Mouse (Mus musculus) limb, embryonic 14.5 days (tissue): ENCODE measurements at regions not wholly inside any gene's neighbourhood (a gene's known extent, or its start where the extent isn't known, plus 50 kb on each side); places are given as distances from the start of the nearest gene placed in this dataset.

Source experiments
- ATAC-seq: fragments of 200-750 bp; cut with Nextera tagmentation; 2 replicates; pipeline ENCODE4 v1.8.0; 2017; ENCODE audit warnings: low read depth, moderate number of reproducible peaks, moderate TSS enrichment; ENCODE audit not compliant: low FRiP score
- DNase-seq: peaks from one replicate; pipeline ENCODE4 v3.0.0-alpha.2; 2015; ENCODE audit warnings: low spot score
- H3K27ac ChIP-seq: fragments of 300-500 bp; sonication (generic); replicated peaks from 2 replicates; pipeline ENCODE4 v1.5.1; 2014; ENCODE audit warnings: low read depth, mild to moderate bottlenecking, low read length, moderate library complexity, mixed read lengths
- H3K27me3 ChIP-seq: fragments of 300-500 bp; sonication (generic); 2 replicates; pipeline ENCODE4 v1.6.1; 2014; ENCODE audit warnings: low read length, mixed read lengths; ENCODE audit not compliant: control insufficient read depth, insufficient read depth
- H3K36me3 ChIP-seq: fragments of 300-500 bp; sonication (generic); 2 replicates; pipeline ENCODE4 v1.6.1; 2014; ENCODE audit warnings: mild to moderate bottlenecking, low read length, moderate library complexity, mixed read lengths; ENCODE audit not compliant: control insufficient read depth, insufficient read depth
- H3K4me1 ChIP-seq: fragments of 300-500 bp; sonication (generic); 2 replicates; pipeline ENCODE4 v1.6.1; 2014; ENCODE audit warnings: antibody characterized with exemption, low read length, mixed read lengths; ENCODE audit not compliant: control insufficient read depth, insufficient read depth
- H3K4me2 ChIP-seq: fragments of 300-500 bp; sonication (generic); replicated peaks from 2 replicates; pipeline ENCODE4 v1.6.1; 2014; ENCODE audit warnings: low read depth, mild to moderate bottlenecking, low read length, moderate library complexity; ENCODE audit not compliant: severe bottlenecking
- H3K4me3 ChIP-seq: fragments of 300-500 bp; sonication (generic); replicated peaks from 2 replicates; pipeline ENCODE4 v1.5.1; 2014; ENCODE audit warnings: low read length
- H3K9ac ChIP-seq: fragments of 300-500 bp; sonication (generic); 2 replicates; pipeline ENCODE4 v1.6.1; 2014; ENCODE audit warnings: mild to moderate bottlenecking, low read depth, low read length, moderate library complexity; ENCODE audit not compliant: severe bottlenecking
- H3K9me3 ChIP-seq: fragments of 300-500 bp; sonication (generic); 2 replicates; pipeline ENCODE4 v1.6.1; 2016; ENCODE audit warnings: low read length; ENCODE audit not compliant: control insufficient read depth
- POLR2A ChIP-seq: fragments of 200-500 bp; IDR thresholded peaks from 2 replicates; pipeline ENCODE4 v1.8.0; 2012; ENCODE audit warnings: inconsistent platforms, mild to moderate bottlenecking, moderate library complexity, borderline replicate concordance; ENCODE audit not compliant: insufficient read depth, insufficient read length; ENCODE audit errors: extremely low read depth
- WGBS: fragments of 180-500 bp; shearing (Covaris S2); extraction: QIAGEN DNeasy Blood & Tissue Kit; methylation state at CpG from one replicate; pipeline ENCODE4 v1.1.7; 2014; 5-methylcytosine and 5-hydroxymethylcytosine counted together

DNA sequence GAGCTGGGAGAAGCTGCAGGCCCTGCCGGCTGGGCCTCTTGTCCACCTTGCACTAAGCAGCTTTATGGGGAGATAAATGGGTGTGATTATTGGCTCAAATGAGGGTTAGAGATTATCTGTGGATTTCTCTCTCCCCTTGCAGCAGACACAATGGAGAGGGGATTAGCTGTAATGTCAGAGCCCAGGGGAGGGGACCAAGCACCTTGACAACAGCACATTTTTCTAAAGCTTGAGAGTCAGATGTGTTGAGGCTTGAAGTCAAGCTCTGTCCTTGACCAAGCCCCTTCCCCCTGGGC, 74.9 kb upstream of the Cplx2 start:
- Histone ChIP-seq H3K27me3 (no peaks in the 10 kb centered on the region), H3K36me3 (no peaks in the 10 kb centered on the region), H3K4me2 (no peak overlapping the region), H3K9ac (no peak overlapping the region), H3K9me3 (no peaks in the 10 kb centered on the region), H3K27ac (no peak overlapping the region), H3K4me1 (peaks cover 1% of the 10 kb centered on the region), H3K4me3 (no peak overlapping the region)
- DNase-seq (no peak), ATAC-seq (no peak)
- TF ChIP-seq POLR2A, result no peak
- 33% methylated on average over 1 of the region's 1 CpGs for WGBS

DNA sequence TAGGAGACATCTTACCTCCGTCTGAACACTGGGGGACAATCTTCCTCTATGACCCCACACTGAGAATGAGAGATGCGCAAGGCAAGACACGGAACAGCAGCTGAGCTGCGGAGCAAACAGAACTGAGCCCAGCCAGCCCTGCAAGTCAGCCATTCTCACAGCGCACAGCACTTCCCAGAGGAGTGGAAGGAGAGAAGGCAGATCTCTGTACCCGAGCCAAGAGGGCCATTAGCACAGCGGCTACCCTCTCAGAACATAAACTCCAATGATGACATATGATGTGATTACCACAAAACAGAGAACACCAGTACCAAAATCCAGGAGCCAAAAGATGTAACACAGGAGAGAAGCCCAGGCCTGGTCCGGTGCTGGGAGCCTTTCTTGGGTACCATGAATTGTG, 72.3 kb upstream of the Cplx2 start:
- H3K27ac ChIP-seq, result no peak overlapping the region
- no peak for TF ChIP-seq POLR2A
- DNase-seq, result no peak
- H3K4me1 ChIP-seq, result peaks cover 13% of the 10 kb centered on the region
- H3K4me3 ChIP-seq, result no peak overlapping the region
- no peak overlapping the region for H3K9ac ChIP-seq
- ATAC-seq, result no peak
- no peaks in the 10 kb centered on the region for H3K36me3 ChIP-seq
- no peak overlapping the region for H3K4me2 ChIP-seq
- 77% methylated on average over 8 of the region's 8 CpGs for WGBS
- no peaks in the 10 kb centered on the region for H3K9me3 ChIP-seq
- H3K27me3 ChIP-seq, result no peaks in the 10 kb centered on the region

DNA sequence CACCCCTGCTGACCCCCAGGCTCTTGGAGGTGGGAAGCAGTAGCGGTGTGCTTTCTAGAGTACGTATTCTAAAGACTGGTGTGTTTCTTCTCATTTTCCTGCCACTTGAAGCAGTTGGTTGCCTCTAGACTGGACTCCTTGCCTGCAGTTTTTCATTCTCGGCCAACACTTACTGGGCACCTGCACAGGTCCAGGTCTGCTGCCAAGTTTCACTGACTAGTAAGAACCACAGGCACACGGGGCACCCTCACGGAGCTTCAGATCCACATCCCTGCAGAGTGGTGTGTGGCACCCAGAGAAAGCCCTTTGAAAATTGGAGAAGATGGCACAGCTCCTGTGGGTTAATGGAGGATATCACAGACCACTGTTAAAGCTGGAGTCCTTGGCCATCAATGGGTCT, 71.9 kb upstream of the Cplx2 start:
- Histone ChIP-seq H3K4me3 (no peak overlapping the region), H3K9me3 (no peaks in the 10 kb centered on the region), H3K27ac (no peak overlapping the region), H3K4me1 (peaks cover 18% of the 10 kb centered on the region), H3K36me3 (no peaks in the 10 kb centered on the region), H3K9ac (no peak overlapping the region), H3K27me3 (no peaks in the 10 kb centered on the region), H3K4me2 (no peak overlapping the region)
- 76% methylated on average over 5 of the region's 5 CpGs for WGBS
- ATAC-seq (no peak), DNase-seq (no peak)
- TF ChIP-seq POLR2A, result no peak

DNA sequence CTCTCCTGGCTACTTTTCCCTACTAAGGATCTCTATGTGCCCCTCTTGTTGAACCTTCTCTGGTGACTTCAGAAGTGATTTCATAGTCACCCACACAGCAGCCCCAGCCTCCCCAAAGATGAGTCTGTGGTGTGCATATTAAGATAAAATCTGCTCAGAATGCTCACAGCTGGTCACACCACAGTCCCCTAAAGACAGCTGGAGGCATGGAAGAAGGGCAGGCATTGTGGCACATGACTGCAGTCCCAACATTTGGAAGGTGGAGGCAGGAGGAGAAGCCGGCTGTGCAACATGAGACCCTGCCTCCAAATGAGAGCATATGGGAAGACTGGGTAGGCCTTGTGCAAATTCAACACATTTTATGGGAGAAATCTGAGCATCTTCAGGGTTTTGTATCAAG, 70.0 kb upstream of the Cplx2 start:
- H3K36me3 ChIP-seq, result no peaks in the 10 kb centered on the region
- H3K27ac ChIP-seq, result no peak overlapping the region
- no peak for TF ChIP-seq POLR2A
- H3K27me3 ChIP-seq, result no peaks in the 10 kb centered on the region
- H3K4me2 ChIP-seq, result no peak overlapping the region
- ATAC-seq (no peak), DNase-seq (peak; percentile 7)
- 30% methylated on average over 1 of the region's 1 CpGs for WGBS
- no peaks in the 10 kb centered on the region for H3K9me3 ChIP-seq
- H3K9ac ChIP-seq, result no peak overlapping the region
- peaks cover 20% of the 10 kb centered on the region for H3K4me1 ChIP-seq
- H3K4me3 ChIP-seq, result no peak overlapping the region

DNA sequence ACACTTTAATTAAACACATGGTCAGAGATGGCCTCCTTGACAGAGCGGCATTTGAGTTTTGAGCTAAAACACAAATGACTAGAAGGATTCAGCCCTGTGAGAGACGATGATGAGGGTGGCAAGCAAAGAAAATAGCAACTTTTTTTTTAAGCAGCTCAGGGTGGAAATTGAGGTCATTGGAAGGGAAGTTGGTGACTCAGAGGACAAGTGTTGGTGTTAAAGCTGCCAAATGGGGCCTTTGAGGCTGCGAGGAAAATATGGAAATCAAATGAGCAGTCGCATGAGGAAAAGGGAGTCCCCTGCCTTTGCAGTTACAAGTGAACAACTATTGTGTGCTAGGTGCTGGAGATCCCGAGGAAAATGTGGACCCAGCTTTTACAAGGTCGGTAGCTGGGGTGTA, 69.5 kb upstream of the Cplx2 start:
- Histone ChIP-seq H3K9ac (peak overlapping the region; percentile 91), H3K27ac (no peak overlapping the region)

More for the DNA sequence above, 69.5 kb upstream of the Cplx2 start:
- no peak for DNase-seq
- Histone ChIP-seq H3K36me3 (no peaks in the 10 kb centered on the region), H3K4me1 (peaks cover 20% of the 10 kb centered on the region), H3K27me3 (no peaks in the 10 kb centered on the region), H3K4me2 (peak overlapping the region; percentile 97), H3K4me3 (peak overlapping the region; percentile 76; the same call in 1 of the 2 replicates), H3K9me3 (no peaks in the 10 kb centered on the region)
- 21% methylated on average over 6 of the region's 6 CpGs for WGBS
- no peak for ATAC-seq
- TF ChIP-seq POLR2A, result no peak
